Mouse (Mus musculus) bone marrow, adult 2 months (tissue): ENCODE measurements around the gene Cep152. TPM values are rescaled to one million over a fixed set of nuclear protein-coding genes. Genes with fewer than 3 reads are reported as not detected.

Source experiments
- H3K27ac ChIP-seq: fragments of 200-500 bp; 2 replicates; pipeline ENCODE4 v1.5.1; 2012; ENCODE audit warnings: low read depth, mild to moderate bottlenecking, control low read depth, inconsistent platforms, low read length; ENCODE audit not compliant: control insufficient read depth, poor library complexity, insufficient read depth
- H3K4me1 ChIP-seq: fragments of 200-500 bp; 2 replicates; pipeline ENCODE4 v1.6.1; 2011; ENCODE audit warnings: low read length; ENCODE audit not compliant: control insufficient read depth, insufficient read depth
- H3K4me3 ChIP-seq: fragments of 200-500 bp; replicated peaks from 2 replicates; pipeline ENCODE3; 2011; ENCODE audit warnings: mild to moderate bottlenecking, low read depth, low read length, control low read depth; ENCODE audit not compliant: control insufficient read depth
- CTCF ChIP-seq: fragments of 200-500 bp; IDR thresholded peaks from 2 replicates; pipeline ENCODE4 v1.5.1; 2011; ENCODE audit warnings: low read length, control low read depth; ENCODE audit not compliant: control insufficient read depth, insufficient read depth
- POLR2A ChIP-seq: fragments of 200-500 bp; IDR thresholded peaks from 2 replicates; pipeline ENCODE4 v1.6.1; 2011; ENCODE audit warnings: low read depth, mild to moderate bottlenecking, control low read depth, low read length, borderline replicate concordance; ENCODE audit not compliant: control insufficient read depth
- WGBS: fragments of 180-500 bp; shearing (Covaris S2); methylation state at CpG from one replicate; pipeline ENCODE4 v1.1.7; 2018; 5-methylcytosine and 5-hydroxymethylcytosine counted together
- polyA plus RNA-seq: library from polyadenylated mRNA; stranded (reverse); fragments of >200 nt; gene quantifications from 2 replicates; pipeline ENCODE4 v1.2.4, GENCODE M21; 2011; ENCODE audit warnings: low replicate concordance; ENCODE audit not compliant: missing spikeins, insufficient read depth, insufficient read length

Cep152 gene
- polyA plus RNA-seq, 1 experiment, result 12.9 TPM

- no peak overlapping the region for H3K27ac ChIP-seq
- no peak overlapping the region for H3K4me3 ChIP-seq
- H3K4me1 ChIP-seq, result no peaks in the 10 kb centered on the region
- TF ChIP-seq POLR2A (no peak), CTCF (no peak)
- 73% methylated on average over 7 of the region's 7 CpGs for WGBS
These were observed 83.5 kb downstream of the Cep152 start for GRCm38 (mm10) chr2:125541451-125541850.

GRCm38 (mm10) chr2:125540579-125540978 is 84.3 kb downstream of the Cep152 start:
- TF ChIP-seq POLR2A (no peak), CTCF (no peak)
- H3K27ac ChIP-seq, result no peak overlapping the region
- WGBS, result 82% methylated on average over 7 of the region's 7 CpGs
- H3K4me3 ChIP-seq, result no peak overlapping the region
- H3K4me1 ChIP-seq, result no peaks in the 10 kb centered on the region

- H3K4me1 ChIP-seq, result no peaks in the 10 kb centered on the region
- H3K4me3 ChIP-seq, result no peak overlapping the region
- TF ChIP-seq POLR2A (no peak), CTCF (no peak)
- 61% methylated on average over 3 of the region's 3 CpGs for WGBS
- H3K27ac ChIP-seq, result no peak overlapping the region
These were observed 85.3 kb downstream of the Cep152 start for GRCm38 (mm10) chr2:125539640-125540039.

- H3K4me3 ChIP-seq, result no peak overlapping the region
- no peaks in the 10 kb centered on the region for H3K4me1 ChIP-seq
- H3K27ac ChIP-seq, result no peak overlapping the region
- TF ChIP-seq POLR2A (no peak), CTCF (no peak)
- WGBS, result 73% methylated on average over 6 of the region's 6 CpGs
These were observed 94.2 kb downstream of the Cep152 start for GRCm38 (mm10) chr2:125530665-125531064.

- 73% methylated on average over 5 of the region's 5 CpGs for WGBS
- Histone ChIP-seq H3K4me3 (no peak overlapping the region), H3K27ac (no peak overlapping the region), H3K4me1 (no peaks in the 10 kb centered on the region)
- TF ChIP-seq POLR2A (no peak), CTCF (no peak)
These were observed 98.3 kb downstream of the Cep152 start for GRCm38 (mm10) chr2:125526566-125526965.

- no peak overlapping the region for H3K4me3 ChIP-seq
- WGBS, result 69% methylated on average over 2 of the region's 2 CpGs
- no peaks in the 10 kb centered on the region for H3K4me1 ChIP-seq
- H3K27ac ChIP-seq, result no peak overlapping the region
- no peak for TF ChIP-seq CTCF
- TF ChIP-seq POLR2A, result no peak
These were observed 99.4 kb downstream of the Cep152 start for GRCm38 (mm10) chr2:125525484-125525883.

- no peak overlapping the region for H3K27ac ChIP-seq
- WGBS, result 45% methylated on average over 4 of the region's 4 CpGs
- TF ChIP-seq CTCF (no peak), POLR2A (no peak)
These were observed 108.3 kb downstream of the Cep152 start for GRCm38 (mm10) chr2:125516594-125516993.

GRCm38 (mm10) chr2:125515291-125516057 is 109.4 kb downstream of the Cep152 start:
- no peak overlapping the region for H3K27ac ChIP-seq
- H3K4me1 ChIP-seq, result no peaks in the 10 kb centered on the region
- 63% methylated on average over 12 of the region's 12 CpGs for WGBS
- TF ChIP-seq CTCF (no peak), POLR2A (no peak)
- no peak overlapping the region for H3K4me3 ChIP-seq

More at GRCm38 (mm10) chr2:125516594-125516993, 108.3 kb downstream of the Cep152 start:
- no peak overlapping the region for H3K4me3 ChIP-seq
- no peaks in the 10 kb centered on the region for H3K4me1 ChIP-seq

- TF ChIP-seq CTCF (no peak), POLR2A (no peak)
- H3K4me1 ChIP-seq, result no peaks in the 10 kb centered on the region
- no peak overlapping the region for H3K27ac ChIP-seq
- H3K4me3 ChIP-seq, result no peak overlapping the region
- 72% methylated on average over 3 of the region's 3 CpGs for WGBS
These were observed 110.5 kb downstream of the Cep152 start for GRCm38 (mm10) chr2:125514391-125514790.

Other genes starting within 250 kb of the Cep152 start
- not detected in 2 replicates for gene Gm9913, start 120.0 kb downstream of the Cep152 start, polyA plus RNA-seq
- 2.7 and 3.5 TPM in 2 replicates for gene Fbn1, start 117.1 kb downstream of the Cep152 start, polyA plus RNA-seq
- 52.8 and 67.1 TPM in 2 replicates for gene Eid1, start 48.0 kb upstream of the Cep152 start, polyA plus RNA-seq
- gene Shc4, start 99.0 kb upstream of the Cep152 start, polyA plus RNA-seq, result 0.34 TPM in 1 of 2 replicates, not detected in the other
- 14.1 and 14.3 TPM in 2 replicates for gene Secisbp2l, start 157.8 kb upstream of the Cep152 start, polyA plus RNA-seq
- 5.2 and 6.2 TPM in 2 replicates for gene Galk2, start 234.0 kb upstream of the Cep152 start, polyA plus RNA-seq
- gene Cops2, start 234.0 kb upstream of the Cep152 start, polyA plus RNA-seq, result 25.3 and 28.3 TPM in 2 replicates